Mouse (Mus musculus) right cerebral cortex, postnatal 36 days (tissue): ENCODE measurements around the gene Dmrtb1.

Experiments
- DNase-seq, 2 experiments: peaks; one replicate each; pipeline ENCODE4 v3.0.0; 2022; ENCODE audit warnings: low spot score in 2 of 2, mixed read lengths in 1 of 2

Gene Dmrtb1

GRCm38 (mm10) chr4:107684130-107684529 is at the start of gene Dmrtb1:
Dmrtb1 (minus strand) TSS chr4:107684230.
- no peak for DNase-seq

DNA sequence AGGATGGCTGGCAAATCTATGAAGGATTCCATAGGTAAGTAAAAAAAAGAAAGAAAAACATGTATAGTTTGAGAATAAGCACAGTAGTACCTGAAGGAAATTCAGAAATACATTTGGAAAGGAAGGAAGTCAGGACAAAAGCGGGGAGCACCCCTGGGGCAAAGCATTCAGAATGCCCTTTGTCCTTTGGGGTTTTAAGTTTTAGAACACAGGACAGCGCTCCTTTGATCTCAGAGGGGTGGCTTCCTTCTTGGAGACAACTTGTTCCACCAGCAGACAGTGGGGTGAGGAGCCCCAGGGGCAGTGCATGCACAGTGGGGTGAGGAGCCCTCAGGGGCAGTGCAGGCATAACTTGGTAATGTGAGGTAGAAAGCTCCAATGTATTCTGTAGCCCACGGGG is 49.6 kb upstream of the Dmrtb1 start:
- DNase-seq = no peak

GRCm38 (mm10) chr4:107732624-107733023 is 48.6 kb upstream of the Dmrtb1 start:
- DNase-seq = no peak

GRCm38 (mm10) chr4:107732182-107732581 is 48.2 kb upstream of the Dmrtb1 start:
- DNase-seq = no peak

GRCm38 (mm10) chr4:107731088-107731465 is 47.0 kb upstream of the Dmrtb1 start:
- DNase-seq = no peak

DNA sequence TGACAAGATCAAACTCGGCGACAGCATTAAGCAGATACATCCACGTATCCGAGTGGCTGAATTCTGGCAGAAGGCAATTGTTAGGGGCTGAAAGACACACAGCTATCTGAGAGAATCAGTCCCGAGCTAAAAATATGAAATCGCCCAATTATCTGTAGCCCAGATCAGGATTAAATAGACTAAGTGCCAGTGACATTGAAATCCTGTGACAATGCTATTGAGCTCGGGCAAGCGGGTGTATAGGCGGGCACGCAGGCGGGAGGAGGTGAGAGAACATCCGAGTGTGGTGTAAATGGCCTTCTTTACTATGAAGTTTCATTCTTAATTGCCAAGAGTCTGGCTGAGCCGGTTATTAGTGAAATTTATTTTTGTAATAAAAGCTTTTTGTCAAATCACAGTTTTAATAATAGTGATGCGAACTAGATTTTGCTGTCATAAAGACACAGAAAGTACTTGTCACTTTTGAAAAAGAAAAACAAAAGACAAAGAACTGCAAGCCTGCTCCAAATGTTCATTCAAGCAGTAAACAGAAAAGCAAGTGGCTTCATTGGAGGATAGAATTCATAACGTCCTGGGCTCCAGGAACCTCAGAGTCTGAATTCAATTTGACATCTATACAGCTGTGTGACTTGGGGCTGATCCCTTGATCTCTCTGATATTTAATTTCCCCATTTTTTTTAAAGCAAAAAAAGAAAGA is 46.5 kb upstream of the Dmrtb1 start:
- no peak for DNase-seq

DNA sequence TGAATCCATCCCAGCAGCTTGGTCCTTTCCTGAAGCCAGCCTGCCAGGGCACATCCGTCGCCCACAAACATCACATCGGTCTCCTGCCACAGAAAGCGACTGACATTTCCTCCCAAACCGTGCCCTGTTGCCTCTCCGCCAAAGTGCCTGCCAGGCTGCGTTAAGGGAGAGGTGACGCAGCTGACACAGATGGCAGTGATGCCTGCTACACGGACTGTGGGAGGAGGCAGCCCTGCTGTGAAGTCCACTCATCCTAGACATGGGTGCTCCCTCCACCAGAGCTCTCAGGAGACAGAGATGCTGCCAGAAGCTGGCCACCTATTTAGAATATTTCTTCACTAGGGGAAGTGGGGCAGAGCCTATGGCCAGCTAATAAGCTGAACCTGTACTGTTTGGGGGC is 41.4 kb upstream of the Dmrtb1 start:
- no peak for DNase-seq

GRCm38 (mm10) chr4:107720043-107720830 is 36.2 kb upstream of the Dmrtb1 start:
- DNase-seq = no peak

DNA sequence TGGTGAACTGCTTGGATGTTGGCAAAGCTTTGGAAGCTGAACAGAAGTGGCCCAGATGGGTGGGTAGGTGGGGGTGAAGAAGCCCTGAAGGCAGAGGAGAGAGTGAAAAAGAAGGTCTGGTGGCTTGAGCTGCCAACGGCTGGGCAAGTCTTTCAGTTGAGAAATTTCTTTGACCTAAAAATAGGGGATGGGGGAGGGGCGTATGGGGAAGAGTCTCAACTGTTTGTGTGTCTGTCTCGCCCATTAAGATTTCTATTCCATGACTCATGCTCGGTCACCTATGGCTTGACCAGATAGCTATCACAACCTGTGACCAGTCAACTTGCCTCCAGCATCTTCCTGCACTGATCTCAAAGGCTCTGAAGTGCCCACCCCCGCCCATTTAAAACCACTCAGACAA is 35.1 kb upstream of the Dmrtb1 start:
- no peak for DNase-seq

DNA sequence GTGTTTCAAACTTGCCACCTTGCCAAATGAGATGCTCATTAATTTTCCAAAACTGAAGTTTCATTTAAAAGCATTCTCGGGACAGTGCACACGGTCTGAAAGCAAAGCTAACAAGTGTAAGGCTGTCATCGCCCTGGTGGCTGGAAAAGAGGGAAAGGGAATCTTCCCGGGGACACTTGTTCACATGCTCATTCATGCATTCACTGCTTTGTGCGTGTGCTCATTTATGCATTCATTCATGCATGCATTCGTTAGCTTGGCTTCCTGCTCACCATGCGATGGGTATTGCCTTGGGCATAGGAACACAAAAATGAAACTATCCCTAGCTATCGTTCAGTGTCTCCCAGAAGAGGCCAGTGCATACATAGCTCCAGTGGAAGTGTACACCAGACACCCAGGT is 34.7 kb upstream of the Dmrtb1 start:
- no peak for DNase-seq

GRCm38 (mm10) chr4:107717718-107718313 is 33.8 kb upstream of the Dmrtb1 start:
- peak; percentile 38 to 56 for DNase-seq

DNA sequence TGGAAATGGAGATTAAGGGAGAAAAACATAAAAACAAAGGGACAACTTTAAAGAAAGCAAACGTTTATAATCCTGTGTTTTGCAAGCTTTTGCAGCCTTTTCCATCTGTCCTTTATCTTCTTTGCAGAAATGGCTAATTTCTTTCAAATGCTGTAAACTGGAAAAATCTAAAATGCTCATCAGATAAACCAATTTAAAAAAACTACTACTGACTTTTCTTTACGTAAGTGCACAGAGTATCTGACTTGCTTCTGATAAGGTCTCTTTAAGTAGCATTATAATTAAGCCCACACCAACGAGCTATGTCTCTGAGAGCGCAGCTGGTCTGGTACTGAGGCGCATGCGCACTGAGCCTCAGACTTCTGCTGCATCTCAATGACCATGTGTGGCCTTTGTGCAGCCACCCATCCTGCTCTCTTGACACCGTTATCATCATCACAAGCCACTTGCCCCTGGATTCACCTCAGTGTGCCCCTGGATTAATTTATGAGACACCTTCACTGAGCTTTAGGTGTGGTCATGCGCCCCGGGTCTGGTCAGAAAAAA is 32.8 kb upstream of the Dmrtb1 start:
- no peak for DNase-seq

DNA sequence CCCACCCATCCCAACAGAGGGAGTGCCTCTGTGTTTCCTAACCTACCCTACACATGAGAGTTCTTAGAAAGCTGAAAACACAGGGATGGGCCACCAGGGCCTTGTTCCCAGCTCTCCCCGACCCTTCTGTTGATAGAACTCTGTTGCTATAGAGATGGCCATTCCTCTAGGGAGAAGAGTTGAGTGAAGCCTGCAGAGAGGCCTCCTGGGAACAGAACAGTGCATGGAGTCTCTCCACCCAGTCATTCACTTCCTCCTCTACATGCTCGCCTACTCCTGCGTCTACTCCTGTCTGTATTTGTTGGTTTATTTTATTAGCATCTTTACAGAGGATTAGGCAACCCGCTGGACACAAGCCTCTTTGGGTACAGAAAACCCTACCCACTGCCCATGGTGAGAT is 22.9 kb upstream of the Dmrtb1 start:
- no peak for DNase-seq

DNA sequence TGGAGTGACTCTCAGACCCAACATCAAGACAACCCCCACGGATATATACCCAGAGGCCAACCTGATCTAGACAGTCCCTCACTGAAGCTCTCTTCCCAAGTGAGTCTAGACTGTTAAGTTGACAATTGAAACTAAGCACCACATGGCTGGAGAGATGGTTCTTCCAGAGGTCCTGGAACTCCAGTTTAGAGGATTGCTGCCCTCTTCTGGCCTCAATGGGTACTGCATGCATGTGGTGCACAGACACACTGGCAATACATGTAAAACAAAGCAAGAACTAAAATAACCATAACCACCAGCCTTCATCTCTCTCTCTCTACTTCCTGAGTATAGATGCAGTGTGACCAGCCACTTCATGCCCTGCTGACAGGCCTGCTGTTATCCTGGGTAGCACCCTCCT is 20.2 kb upstream of the Dmrtb1 start:
- no peak for DNase-seq

DNA sequence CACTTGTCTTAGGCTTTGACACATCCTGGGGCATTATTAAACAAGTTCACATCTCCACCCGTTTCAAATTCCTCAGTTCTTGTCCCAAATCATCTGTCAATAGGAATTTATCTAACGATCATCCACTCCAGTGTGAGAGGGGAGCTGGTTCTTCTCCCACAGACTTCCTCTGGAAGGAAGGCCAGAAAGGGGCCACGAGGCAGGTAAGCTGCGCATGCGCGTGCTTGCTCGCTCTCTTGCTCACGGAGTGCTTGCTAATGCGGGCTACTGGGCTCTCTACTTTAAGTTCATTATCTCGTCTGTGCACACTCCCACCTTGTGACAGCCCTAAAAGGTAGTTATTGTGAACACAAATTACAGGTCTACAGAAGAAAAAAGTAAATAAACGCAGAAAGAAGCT is 17.6 kb upstream of the Dmrtb1 start:
- DNase-seq = no peak

- DNase-seq = peak; percentile 30 to 52
These were observed 17.1 kb upstream of the Dmrtb1 start for GRCm38 (mm10) chr4:107701116-107701515.

DNA sequence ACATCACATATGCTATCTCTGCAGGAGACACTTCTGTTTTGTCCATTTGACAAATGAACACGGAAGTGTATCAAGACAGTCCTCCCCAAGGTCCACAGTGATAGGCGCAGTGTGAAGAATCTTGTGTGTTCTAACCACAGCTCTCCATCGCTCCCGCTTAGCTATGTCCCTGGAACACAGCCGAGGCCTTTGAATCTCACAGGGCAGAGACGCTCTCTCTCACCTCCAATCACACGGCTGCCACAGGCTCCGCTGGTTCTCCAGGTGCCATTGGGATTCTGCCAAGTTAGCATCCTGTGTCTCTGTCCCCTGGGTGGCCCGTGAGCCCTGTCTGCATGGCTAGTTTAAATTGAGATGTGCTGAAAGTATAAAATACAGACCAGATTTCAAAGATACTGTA is 15.2 kb upstream of the Dmrtb1 start:
- DNase-seq = no peak

- no peak for DNase-seq
These were observed 9.8 kb upstream of the Dmrtb1 start for GRCm38 (mm10) chr4:107693816-107694215.

DNA sequence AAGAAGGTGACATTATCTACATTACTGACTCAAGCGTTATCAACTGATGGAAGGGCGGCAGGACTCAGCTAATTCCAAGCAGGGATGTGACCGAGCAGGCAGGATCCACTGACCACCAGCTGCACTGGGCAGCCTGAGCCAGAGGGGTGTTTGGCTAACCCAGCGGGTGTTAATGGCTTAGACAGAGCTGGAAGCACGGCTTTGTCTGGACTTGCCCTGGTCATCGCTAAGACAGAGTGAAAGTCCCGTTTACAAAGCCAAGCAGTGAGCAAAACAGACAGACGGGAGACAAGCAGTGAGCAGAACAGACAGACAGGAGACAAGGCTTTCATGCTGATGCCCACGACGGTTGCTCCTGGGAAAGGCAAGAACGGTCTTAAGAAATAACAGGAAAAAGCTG is 4.2 kb upstream of the Dmrtb1 start:
- DNase-seq = no peak

GRCm38 (mm10) chr4:107687127-107687526 is 3.1 kb upstream of the Dmrtb1 start:
- no peak for DNase-seq

DNA sequence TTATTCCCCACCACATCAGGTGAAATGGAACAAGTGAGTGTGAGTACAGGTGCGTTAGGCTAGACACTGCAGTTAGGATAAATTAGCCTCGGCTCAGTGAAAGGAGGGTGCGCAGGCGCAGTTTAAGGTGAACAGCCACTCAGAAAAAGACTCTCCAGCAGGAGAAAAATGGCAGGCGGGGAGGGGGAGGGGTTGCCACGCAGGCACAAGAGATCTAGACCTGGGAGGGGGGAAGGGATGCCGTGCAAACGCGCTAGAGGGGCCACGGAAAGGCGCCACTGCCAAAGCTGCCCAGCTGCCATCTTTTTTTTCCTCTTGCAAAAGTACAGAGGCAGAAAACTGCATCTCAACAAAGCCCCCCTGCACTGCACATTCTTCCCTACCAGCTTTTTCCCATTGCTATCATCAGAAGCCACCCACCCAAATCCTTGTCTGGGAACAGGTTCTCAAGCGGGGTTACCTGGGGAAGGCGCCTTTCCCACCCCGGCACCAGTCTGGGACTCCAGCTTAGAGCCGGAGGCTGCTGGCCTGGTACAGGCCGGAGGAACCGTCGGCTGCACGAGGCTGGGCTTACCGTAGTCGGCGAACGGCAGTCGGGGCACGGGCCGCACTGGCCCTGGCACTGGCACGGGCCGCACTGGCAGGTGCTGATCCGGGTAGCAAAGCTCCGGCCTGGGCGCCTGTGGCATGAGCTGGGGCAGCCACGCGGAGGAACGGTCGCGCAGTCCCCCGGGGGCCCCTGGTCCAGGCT is 849 bp downstream of the Dmrtb1 start:
- no peak for DNase-seq
